Mouse (Mus musculus) hindbrain, embryonic 16.5 days (tissue): Measurements from ENCODE around the gene Itga10. TPM values are rescaled to one million over a fixed set of nuclear protein-coding genes. Genes with fewer than 3 reads are reported as not detected.

ENCODE experiments used
- ATAC-seq: fragments of 200-750 bp; cut with Nextera tagmentation; 2 replicates; pipeline ENCODE4 v1.8.0; 2017; ENCODE audit warnings: moderate TSS enrichment, moderate library complexity
- H3K27ac ChIP-seq: fragments of 300-500 bp; sonication (generic); 2 replicates; pipeline ENCODE4 v1.5.1; 2014; ENCODE audit warnings: low read depth, mild to moderate bottlenecking, control low read depth, low read length, moderate library complexity
- H3K27me3 ChIP-seq: fragments of 300-500 bp; sonication (generic); replicated peaks from 2 replicates; pipeline ENCODE4 v1.6.1; 2014; ENCODE audit warnings: low read length; ENCODE audit not compliant: control insufficient read depth, insufficient read depth
- H3K36me3 ChIP-seq: fragments of 300-500 bp; sonication (generic); 2 replicates; pipeline ENCODE4 v1.6.1; 2014; ENCODE audit warnings: mild to moderate bottlenecking, low read length, moderate library complexity, mixed read lengths; ENCODE audit not compliant: control insufficient read depth, insufficient read depth
- H3K4me1 ChIP-seq: fragments of 300-500 bp; sonication (generic); 2 replicates; pipeline ENCODE4 v1.6.1; 2014; ENCODE audit warnings: low read depth, low read length; ENCODE audit not compliant: control insufficient read depth, insufficient read depth
- H3K4me2 ChIP-seq: fragments of 300-500 bp; sonication (generic); 2 replicates; pipeline ENCODE4 v1.6.1; 2014; ENCODE audit warnings: mild to moderate bottlenecking, low read length, control low read depth, moderate library complexity
- H3K4me3 ChIP-seq: fragments of 300-500 bp; sonication (generic); 2 replicates; pipeline ENCODE4 v1.5.1; 2014; ENCODE audit warnings: mild to moderate bottlenecking, low read length, control low read depth, moderate library complexity
- H3K9ac ChIP-seq: fragments of 300-500 bp; sonication (generic); 2 replicates; pipeline ENCODE4 v1.6.1; 2014; ENCODE audit warnings: low read depth, mild to moderate bottlenecking, control low read depth, low read length, moderate library complexity
- H3K9me3 ChIP-seq: fragments of 300-500 bp; sonication (generic); 2 replicates; pipeline ENCODE4 v1.6.1; 2014; ENCODE audit warnings: mild to moderate bottlenecking, low read length, moderate library complexity; ENCODE audit not compliant: control insufficient read depth
- WGBS: fragments of 180-500 bp; shearing (Covaris S2); extraction: QIAGEN DNeasy Blood & Tissue Kit; methylation state at CpG from one replicate; pipeline ENCODE4 v1.1.7; 2014; 5-methylcytosine and 5-hydroxymethylcytosine counted together
- polyA plus RNA-seq: library from polyadenylated mRNA; unstranded; fragments of >200 nt; fragmentation: Nextera tagmentation; extraction: Ambion mirVana; gene quantifications from 2 replicates; pipeline ENCODE4 v1.2.1, GENCODE M21; 2015

Itga10 gene
- polyA plus RNA-seq, 1 experiment from 2014 or later, result 0.85 TPM

DNA sequence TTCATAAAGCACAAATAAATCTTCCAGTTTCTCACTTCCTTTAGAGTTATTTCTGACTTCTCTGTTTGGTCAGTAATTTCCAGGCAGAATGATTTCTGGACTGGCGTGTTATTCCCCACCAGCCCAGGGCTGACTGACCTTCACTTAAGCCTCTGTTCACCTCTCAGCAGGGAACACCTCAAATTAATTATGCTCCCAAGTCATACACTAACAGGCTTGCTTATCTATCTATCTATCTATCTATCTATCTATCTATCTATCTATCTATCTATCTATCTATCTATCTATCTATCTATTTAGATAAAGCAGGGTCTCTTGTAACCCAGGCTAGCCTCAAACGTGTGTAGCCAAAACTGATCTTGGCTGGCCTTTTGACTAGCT is 63.3 kb downstream of the Itga10 start:
- Histone ChIP-seq H3K27ac (no peak overlapping the region), H3K9me3 (no peaks in the 10 kb centered on the region), H3K27me3 (no peaks in the 10 kb centered on the region), H3K4me3 (no peak overlapping the region; the same call in 1 of the 2 replicates), H3K4me2 (peak overlapping the region; percentile 89), H3K9ac (no peak overlapping the region), H3K36me3 (peaks cover 6% of the 10 kb centered on the region; the same call in 1 of the 2 replicates), H3K4me1 (no peaks in the 10 kb centered on the region)
- WGBS, result 45% methylated on average over 2 of the region's 2 CpGs
- peak; percentile 34; the same call in 1 of the 2 replicates for ATAC-seq

Other genes with a start within 250 kb of the Itga10 start
- gene BC107364, start 193.3 kb upstream of the Itga10 start, polyA plus RNA-seq, result not detected in 2 replicates
- gene Hfe2, start 120.4 kb upstream of the Itga10 start, polyA plus RNA-seq, result 3.3 and 3.5 TPM in 2 replicates
- 51.0 and 53.6 TPM in 2 replicates for gene Txnip, start 87.6 kb upstream of the Itga10 start, polyA plus RNA-seq
- 1.0 and 1.9 TPM in 2 replicates for gene Gm16253, start 68.6 kb upstream of the Itga10 start, polyA plus RNA-seq
- gene Polr3gl, start 51.4 kb upstream of the Itga10 start, polyA plus RNA-seq, result 31.0 and 33.3 TPM in 2 replicates
- 21.5 and 23.9 TPM in 2 replicates for gene Ankrd34a, start 48.9 kb upstream of the Itga10 start, polyA plus RNA-seq
- gene Lix1l, start 44.4 kb upstream of the Itga10 start, polyA plus RNA-seq, result 5.1 and 5.8 TPM in 2 replicates
- gene Rbm8a, start 15.7 kb upstream of the Itga10 start, polyA plus RNA-seq, result 110 and 113 TPM in 2 replicates
- 62.4 and 66.2 TPM in 2 replicates for gene Pex11b, start 10.2 kb upstream of the Itga10 start, polyA plus RNA-seq
- 0.06 and 0.10 TPM in 2 replicates for gene Gm42957, start 10.1 kb upstream of the Itga10 start, polyA plus RNA-seq
- gene Ankrd35, start 24.5 kb downstream of the Itga10 start, polyA plus RNA-seq, result 2.5 and 2.8 TPM in 2 replicates
- 43.4 and 44.3 TPM in 2 replicates for gene Pias3, start 50.8 kb downstream of the Itga10 start, polyA plus RNA-seq
- 20.4 and 22.4 TPM in 2 replicates for gene Nudt17, start 63.0 kb downstream of the Itga10 start, polyA plus RNA-seq
- gene Polr3c, start 82.0 kb downstream of the Itga10 start, polyA plus RNA-seq, result 31.4 and 33.7 TPM in 2 replicates
- gene Rnf115, start 82.1 kb downstream of the Itga10 start, polyA plus RNA-seq, result 72.2 and 82.0 TPM in 2 replicates
- gene Pdzk1, start 183.7 kb downstream of the Itga10 start, polyA plus RNA-seq, result 0.15 and 0.32 TPM in 2 replicates
- 0.16 and 0.21 TPM in 2 replicates for gene Cd160, start 183.8 kb downstream of the Itga10 start, polyA plus RNA-seq